Mouse (Mus musculus): ENCODE results near the gene Ifit1bl1. TPM values are rescaled to one million over a fixed set of nuclear protein-coding genes. Genes with fewer than 3 reads are reported as not detected.
"Not testable (repeated sequence)": the region's sequence is repeated elsewhere in the genome, so short reads cannot be mapped to it uniquely, and the experiment has no call there.

The Ifit1bl1 gene
- polyA plus RNA-seq, 1 experiment from 2014 or later, result 19.4 TPM

DNA sequence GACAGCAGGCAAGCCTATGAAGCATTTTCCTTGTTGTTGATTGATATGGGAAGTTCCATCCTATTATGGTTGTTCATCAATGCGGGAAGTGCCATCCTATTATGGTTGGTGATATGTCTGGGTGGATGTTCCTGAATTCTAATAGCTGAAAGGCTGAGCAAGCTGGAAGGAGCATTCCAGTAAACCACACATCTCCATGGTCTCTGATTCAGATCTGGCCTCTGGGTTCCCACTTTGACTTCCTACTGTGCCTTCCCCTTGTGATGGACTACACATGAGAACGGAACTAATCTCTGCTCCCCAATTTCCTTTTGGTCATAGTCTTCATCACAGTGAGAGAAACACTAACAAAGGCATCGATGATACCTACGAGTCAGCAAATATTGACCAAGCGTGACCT lies 19.1 kb upstream of the Ifit1bl1 start:
- TF ChIP-seq CTCF (IDR thresholded peaks at IDR 0.05; ENCODE audit: low read depth), result no peak
- H3K4me3 ChIP-seq (ENCODE audit: low read depth, low read length), result no peak overlapping the region
- no peak overlapping the region for H3K4me2 ChIP-seq (replicated peaks; ENCODE audit: low read depth)
- H3K27me3 ChIP-seq (replicated peaks; ENCODE audit: control insufficient read depth, insufficient read depth, low read length), result no peaks in the 10 kb centered on the region
- H3K4me1 ChIP-seq (replicated peaks; ENCODE audit: control insufficient read depth, insufficient read depth, low read length), result no peaks in the 10 kb centered on the region; the same call in 1 of the 2 replicates
- 75% methylated on average over 5 of the region's 5 CpGs for WGBS
- no peak for ATAC-seq
- no peak overlapping the region for H3K9ac ChIP-seq (ENCODE audit: low read depth, low read length)
- peaks cover 3% of the 10 kb centered on the region; the same call in 1 of the 2 replicates for H3K36me3 ChIP-seq (ENCODE audit: control insufficient read depth, insufficient read depth)
- no peak overlapping the region for H3K27ac ChIP-seq (ENCODE audit: low read depth, low read length)
- no peaks in the 10 kb centered on the region for H3K9me3 ChIP-seq (ENCODE audit: control insufficient read depth)

DNA sequence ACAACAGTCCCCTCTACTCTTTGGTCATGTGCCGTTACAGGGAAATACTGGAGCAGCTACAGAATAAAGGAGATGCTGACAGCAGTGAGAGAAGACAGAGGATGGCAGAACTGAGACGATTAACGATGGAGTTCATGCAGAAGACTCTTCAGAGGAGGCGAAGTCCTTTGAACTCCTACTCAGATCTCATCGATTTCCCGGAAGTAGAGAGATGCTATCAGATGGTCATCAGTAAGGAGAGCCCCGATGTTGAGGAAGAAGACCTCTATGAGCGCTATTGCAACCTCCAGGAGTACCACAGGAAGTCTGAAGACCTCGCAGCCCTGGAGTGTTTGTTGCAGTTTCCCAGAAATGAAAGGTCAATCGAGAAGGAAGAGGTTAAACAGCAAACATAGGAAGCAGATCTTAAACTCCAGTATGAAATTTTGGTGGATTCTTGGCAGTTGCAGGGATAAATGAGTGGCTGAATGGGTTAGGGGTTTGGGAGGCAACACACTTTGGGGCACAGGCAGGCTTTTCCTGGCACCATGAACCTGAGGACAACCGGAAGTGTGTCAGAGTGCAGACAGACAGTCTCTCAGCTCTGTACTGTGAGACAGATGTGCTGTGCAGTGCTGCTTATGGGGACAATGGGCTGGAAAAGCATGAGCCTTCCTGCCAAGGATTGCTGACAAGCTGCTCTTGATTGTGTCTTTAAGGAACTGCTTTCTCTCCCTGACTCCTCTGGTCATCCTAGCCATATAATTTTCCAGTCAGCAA lies 10.7 kb upstream of the Ifit1bl1 start:
- not testable (repeated sequence) for H3K9ac ChIP-seq (ENCODE audit: low read depth, low read length); ATAC-seq; H3K4me3 ChIP-seq (ENCODE audit: low read depth, low read length); H3K27ac ChIP-seq (ENCODE audit: low read depth, low read length); H3K36me3 ChIP-seq (ENCODE audit: control insufficient read depth, insufficient read depth); H3K9me3 ChIP-seq (ENCODE audit: control insufficient read depth); H3K27me3 ChIP-seq (replicated peaks; ENCODE audit: control insufficient read depth, insufficient read depth, low read length); H3K4me1 ChIP-seq (replicated peaks; ENCODE audit: control insufficient read depth, insufficient read depth, low read length); H3K4me2 ChIP-seq (replicated peaks; ENCODE audit: low read depth)
- 88% methylated on average over 5 of the region's 11 CpGs for WGBS

- not testable (repeated sequence) for H3K9ac ChIP-seq (ENCODE audit: low read depth, low read length); H3K27ac ChIP-seq (ENCODE audit: low read depth, low read length); H3K9me3 ChIP-seq (ENCODE audit: control insufficient read depth); H3K27me3 ChIP-seq (replicated peaks; ENCODE audit: control insufficient read depth, insufficient read depth, low read length); H3K4me1 ChIP-seq (replicated peaks; ENCODE audit: control insufficient read depth, insufficient read depth, low read length); H3K36me3 ChIP-seq (ENCODE audit: control insufficient read depth, insufficient read depth); H3K4me3 ChIP-seq (ENCODE audit: low read depth, low read length); ATAC-seq; H3K4me2 ChIP-seq (replicated peaks; ENCODE audit: low read depth)
- WGBS, result 76% methylated on average over 3 of the region's 3 CpGs
Observed at GRCm38 (mm10) chr19:34610118-34610517, 8.4 kb upstream of the Ifit1bl1 start.

DNA sequence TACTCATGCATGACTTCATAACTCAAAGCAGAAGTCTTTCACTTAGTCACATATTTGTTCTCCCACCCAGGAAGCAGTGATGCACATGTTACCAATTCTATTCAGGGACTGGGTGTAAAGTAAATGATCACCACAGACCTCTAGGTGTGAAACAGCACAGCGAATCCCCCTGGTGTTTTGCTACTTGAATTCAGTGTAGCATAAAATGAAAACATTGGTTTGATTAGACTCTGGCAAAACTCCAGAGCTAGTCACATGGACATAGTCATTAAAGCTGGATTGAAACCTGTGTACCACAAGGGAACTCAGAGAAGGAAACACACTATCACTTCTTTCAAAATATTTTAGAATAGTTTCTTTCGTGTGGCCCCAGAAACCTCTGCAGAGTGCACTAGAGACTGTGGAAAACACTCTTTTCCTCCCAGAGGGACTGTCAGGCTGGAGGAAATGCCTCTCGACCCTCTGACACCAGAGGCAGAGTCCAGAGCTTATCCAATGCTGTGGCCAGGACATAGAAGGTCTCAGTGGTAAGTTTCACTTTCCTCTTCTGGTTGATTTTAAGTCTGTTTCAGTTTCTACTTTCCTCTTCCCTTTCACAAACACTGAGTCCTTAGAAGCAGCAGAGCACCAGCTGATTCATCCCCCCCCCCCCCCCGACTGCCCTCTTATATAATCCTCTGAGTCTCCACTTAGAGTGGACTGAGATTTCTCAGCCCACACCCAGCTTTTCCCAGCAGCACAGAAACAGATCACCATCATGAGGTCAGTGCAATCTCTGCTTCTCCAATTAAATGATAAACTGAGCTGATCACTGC lies 5.7 kb upstream of the Ifit1bl1 start, which contains the start of gene Ifit3b:
Gene Ifit3b, plus strand, starts transcription at position 734 of the 815 bp plus-strand sequence.
- H3K4me2 ChIP-seq (replicated peaks; ENCODE audit: low read depth), result peak within 1 kb of the TSS; percentile 41
- H3K27ac ChIP-seq (ENCODE audit: low read depth, low read length), result peak within 1 kb of the TSS; percentile 50; the same call in 1 of the 2 replicates
- not testable (repeated sequence) for H3K4me3 ChIP-seq (ENCODE audit: low read depth, low read length); H3K9me3 ChIP-seq (ENCODE audit: control insufficient read depth); H3K4me1 ChIP-seq (replicated peaks; ENCODE audit: control insufficient read depth, insufficient read depth, low read length); H3K27me3 ChIP-seq (replicated peaks; ENCODE audit: control insufficient read depth, insufficient read depth, low read length); H3K9ac ChIP-seq (ENCODE audit: low read depth, low read length); H3K36me3 ChIP-seq (ENCODE audit: control insufficient read depth, insufficient read depth)
- peak; percentile 87 for ATAC-seq
- 27% methylated on average over 4 of the region's 4 CpGs for WGBS

DNA sequence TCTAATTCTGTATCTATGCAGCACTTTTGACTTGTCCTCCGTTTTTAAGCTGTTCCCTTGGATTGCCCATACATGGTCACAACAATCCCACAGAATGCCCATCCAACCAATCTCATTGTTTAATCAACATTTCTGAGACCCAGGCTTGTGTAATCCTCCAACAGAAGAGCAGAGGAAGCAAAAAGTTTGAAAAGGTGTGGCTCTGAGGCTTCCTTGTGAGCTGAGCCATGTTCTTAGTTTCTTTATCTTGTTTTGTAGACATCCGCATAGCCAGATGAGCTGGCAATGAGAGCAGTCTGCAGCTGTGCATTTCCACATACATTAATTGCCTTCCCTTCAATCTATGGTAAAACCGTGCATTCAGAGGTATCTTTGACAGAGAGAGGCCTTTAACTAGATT lies 3.7 kb upstream of the Ifit1bl1 start:
- H3K9me3 ChIP-seq (ENCODE audit: control insufficient read depth), result no peaks in the 10 kb centered on the region
- H3K36me3 ChIP-seq (ENCODE audit: control insufficient read depth, insufficient read depth), result no peaks in the 10 kb centered on the region
- H3K4me3 ChIP-seq (ENCODE audit: low read depth, low read length), result no peak overlapping the region
- no peak overlapping the region for H3K27ac ChIP-seq (ENCODE audit: low read depth, low read length)
- H3K4me2 ChIP-seq (replicated peaks; ENCODE audit: low read depth), result no peak overlapping the region
- WGBS, result 84% methylated on average over 3 of the region's 3 CpGs
- no peak for TF ChIP-seq CTCF (IDR thresholded peaks at IDR 0.05; ENCODE audit: low read depth)
- H3K27me3 ChIP-seq (replicated peaks; ENCODE audit: control insufficient read depth, insufficient read depth, low read length), result no peaks in the 10 kb centered on the region
- no peak overlapping the region for H3K9ac ChIP-seq (ENCODE audit: low read depth, low read length)
- no peaks in the 10 kb centered on the region for H3K4me1 ChIP-seq (replicated peaks; ENCODE audit: control insufficient read depth, insufficient read depth, low read length)
- no peak for ATAC-seq

DNA sequence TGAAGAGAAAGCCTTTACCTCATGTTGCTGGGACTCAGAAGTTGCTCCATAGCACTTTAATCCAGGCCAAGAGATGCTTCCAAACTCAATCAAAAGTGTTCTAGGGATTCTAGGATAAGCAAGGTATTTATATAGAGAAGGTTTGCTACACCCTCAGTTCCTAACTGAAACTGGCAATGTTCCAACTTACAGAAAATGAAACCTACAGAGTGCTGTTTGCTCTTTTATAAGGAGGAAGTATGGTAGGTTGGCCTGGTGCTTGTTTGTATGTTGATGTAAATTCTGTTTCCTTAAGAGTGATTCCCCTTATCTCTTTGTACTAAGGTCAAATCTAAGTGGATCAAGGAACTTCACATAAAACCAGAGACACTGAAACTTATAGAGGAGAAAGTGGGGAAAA lies 2.5 kb downstream of the Ifit1bl1 start:
- not testable (repeated sequence) for H3K9me3 ChIP-seq (ENCODE audit: control insufficient read depth); H3K27me3 ChIP-seq (replicated peaks; ENCODE audit: control insufficient read depth, insufficient read depth, low read length); H3K4me2 ChIP-seq (replicated peaks; ENCODE audit: low read depth); H3K4me1 ChIP-seq (replicated peaks; ENCODE audit: control insufficient read depth, insufficient read depth, low read length); H3K27ac ChIP-seq (ENCODE audit: low read depth, low read length); H3K36me3 ChIP-seq (ENCODE audit: control insufficient read depth, insufficient read depth); H3K9ac ChIP-seq (ENCODE audit: low read depth, low read length); H3K4me3 ChIP-seq (ENCODE audit: low read depth, low read length)
- ATAC-seq, result peak; percentile 68

Data from intestine, postnatal 0 days (tissue).